Mouse (Mus musculus) bone marrow, adult 2 months (tissue): ENCODE measurements around the gene Rbm18. TPM values are rescaled to one million over a fixed set of nuclear protein-coding genes. Genes with fewer than 3 reads are reported as not detected.

ENCODE experiments used
- H3K27ac ChIP-seq: fragments of 200-500 bp; 2 replicates; pipeline ENCODE4 v1.5.1; 2012; ENCODE audit warnings: low read depth, mild to moderate bottlenecking, control low read depth, inconsistent platforms, low read length; ENCODE audit not compliant: control insufficient read depth, poor library complexity, insufficient read depth
- H3K4me1 ChIP-seq: fragments of 200-500 bp; 2 replicates; pipeline ENCODE4 v1.6.1; 2011; ENCODE audit warnings: low read length; ENCODE audit not compliant: control insufficient read depth, insufficient read depth
- H3K4me3 ChIP-seq: fragments of 200-500 bp; replicated peaks from 2 replicates; pipeline ENCODE3; 2011; ENCODE audit warnings: mild to moderate bottlenecking, low read depth, low read length, control low read depth; ENCODE audit not compliant: control insufficient read depth
- CTCF ChIP-seq: fragments of 200-500 bp; IDR thresholded peaks from 2 replicates; pipeline ENCODE4 v1.5.1; 2011; ENCODE audit warnings: low read length, control low read depth; ENCODE audit not compliant: control insufficient read depth, insufficient read depth
- POLR2A ChIP-seq: fragments of 200-500 bp; IDR thresholded peaks from 2 replicates; pipeline ENCODE4 v1.6.1; 2011; ENCODE audit warnings: low read depth, mild to moderate bottlenecking, control low read depth, low read length, borderline replicate concordance; ENCODE audit not compliant: control insufficient read depth
- WGBS: fragments of 180-500 bp; shearing (Covaris S2); methylation state at CpG from one replicate; pipeline ENCODE4 v1.1.7; 2018; 5-methylcytosine and 5-hydroxymethylcytosine counted together
- polyA plus RNA-seq: library from polyadenylated mRNA; stranded (reverse); fragments of >200 nt; gene quantifications from 2 replicates; pipeline ENCODE4 v1.2.4, GENCODE M21; 2011; ENCODE audit warnings: low replicate concordance; ENCODE audit not compliant: missing spikeins, insufficient read depth, insufficient read length

Gene Rbm18
- polyA plus RNA-seq, 1 experiment: 12.7 TPM

DNA sequence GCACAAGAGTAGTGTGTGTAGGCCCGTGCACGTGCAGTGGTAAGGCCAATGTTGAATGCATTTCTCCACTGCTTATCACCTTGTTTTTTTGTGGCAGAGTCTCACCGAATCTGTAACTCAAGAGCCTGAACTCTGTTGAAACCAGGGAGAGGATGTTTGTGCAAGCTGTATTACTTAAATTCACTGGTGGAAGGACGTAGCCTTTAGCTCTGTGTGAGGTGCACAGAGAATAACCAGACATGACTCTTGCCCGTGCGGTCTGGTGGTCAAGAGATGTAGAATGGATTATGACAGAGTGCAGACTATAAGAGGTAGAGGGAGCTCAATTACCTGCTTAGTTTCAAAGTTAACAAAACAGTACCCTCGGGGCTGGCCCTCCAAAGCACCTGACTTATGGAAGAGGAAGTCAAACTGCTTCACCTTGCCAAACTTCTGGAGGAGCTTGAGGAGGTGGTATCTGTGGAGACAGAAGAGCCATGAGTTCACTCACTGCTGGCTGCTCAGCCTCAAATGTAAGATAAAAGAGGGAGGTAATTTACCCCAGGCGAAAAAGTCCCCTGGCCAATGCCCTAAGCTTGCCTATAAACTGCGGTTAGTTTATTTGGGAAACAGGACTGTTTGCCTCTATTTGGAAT is 9.7 kb downstream of the Rbm18 start:
- 60% methylated on average over 9 of the region's 9 CpGs for WGBS
- Histone ChIP-seq H3K4me3 (no peak overlapping the region), H3K4me1 (peaks cover 2% of the 10 kb centered on the region), H3K27ac (peak overlapping the region; percentile 18; the same call in 1 of the 2 replicates)
- TF ChIP-seq POLR2A (no peak), CTCF (no peak)

DNA sequence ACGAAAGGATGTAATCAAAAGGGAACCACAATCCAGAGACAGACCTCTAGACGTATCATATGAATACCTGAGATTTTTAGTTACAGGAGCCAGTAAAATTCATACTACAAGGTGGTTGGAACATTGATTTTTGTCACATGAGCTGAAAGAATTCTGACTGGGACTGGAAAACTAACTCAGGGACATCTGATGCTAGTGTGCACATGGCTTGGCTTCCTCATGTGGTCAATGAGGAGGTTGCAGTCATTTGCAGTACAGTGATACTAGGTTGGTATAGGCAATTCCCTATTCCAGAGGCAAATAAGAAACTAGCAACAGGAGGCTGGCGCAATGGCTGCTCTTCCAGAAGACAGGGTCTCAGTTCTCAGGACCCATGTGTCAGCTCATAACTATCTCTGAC is 23.9 kb downstream of the Rbm18 start:
- no peak overlapping the region for H3K27ac ChIP-seq
- no peak overlapping the region for H3K4me3 ChIP-seq
- TF ChIP-seq CTCF (no peak), POLR2A (no peak)
- H3K4me1 ChIP-seq: no peaks in the 10 kb centered on the region
- 50% methylated on average over 3 of the region's 3 CpGs for WGBS

- H3K27ac ChIP-seq: no peak overlapping the region
- TF ChIP-seq POLR2A: no peak
- no peak for TF ChIP-seq CTCF
- H3K4me1 ChIP-seq: no peaks in the 10 kb centered on the region
- no peak overlapping the region for H3K4me3 ChIP-seq
- WGBS: 14% methylated on average over 7 of the region's 7 CpGs
These were observed 28.0 kb downstream of the Rbm18 start for GRCm38 (mm10) chr2:36108615-36109014.

- TF ChIP-seq POLR2A (no peak), CTCF (no peak)
- H3K4me3 ChIP-seq: no peak within 1 kb of the TSS
- H3K4me1 ChIP-seq: no peaks in the 10 kb centered on the region
- WGBS: 2% methylated on average over 58 of the region's 58 CpGs
- H3K27ac ChIP-seq: no peak within 1 kb of the TSS
These were observed 31.4 kb downstream of the Rbm18 start, which contains the start of gene Lhx6 for GRCm38 (mm10) chr2:36104956-36105741. Gene Lhx6, minus strand, starts transcription at chr2:36105408.

DNA sequence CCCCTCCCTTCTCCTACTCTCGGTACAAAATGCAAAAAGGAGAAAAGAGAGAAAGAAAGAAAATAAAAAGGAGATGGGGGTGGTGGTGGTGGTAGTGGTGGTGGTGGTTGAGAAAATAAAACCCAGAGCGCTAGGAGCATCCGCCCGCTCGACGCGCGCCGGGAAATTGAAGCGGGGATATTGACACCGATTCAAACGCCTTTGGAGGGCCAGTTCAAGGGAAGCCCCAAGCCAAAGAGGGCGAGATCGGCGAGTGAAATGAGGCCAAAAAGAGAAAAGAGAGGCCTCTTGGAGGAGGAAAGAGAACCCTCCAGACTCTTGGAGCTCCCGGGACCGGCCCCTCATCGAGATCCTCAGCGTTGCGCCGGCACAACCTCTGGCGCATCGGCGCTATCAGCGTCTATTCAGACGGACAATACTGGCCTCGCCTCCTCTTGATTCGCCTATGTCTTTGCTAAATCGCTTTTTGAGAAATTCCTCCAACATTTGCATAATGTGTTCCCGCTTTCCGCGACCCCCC is 32.1 kb downstream of the Rbm18 start:
- Histone ChIP-seq H3K4me3 (no peak overlapping the region), H3K4me1 (no peaks in the 10 kb centered on the region), H3K27ac (no peak overlapping the region)
- TF ChIP-seq POLR2A (no peak), CTCF (no peak)
- 1% methylated on average over 32 of the region's 32 CpGs for WGBS

GRCm38 (mm10) chr2:36103555-36104367 is 32.8 kb downstream of the Rbm18 start:
- TF ChIP-seq POLR2A (no peak), CTCF (no peak)
- Histone ChIP-seq H3K27ac (no peak overlapping the region), H3K4me3 (no peak overlapping the region), H3K4me1 (no peaks in the 10 kb centered on the region)
- 3% methylated on average over 38 of the region's 38 CpGs for WGBS

GRCm38 (mm10) chr2:36103069-36103554 is 33.5 kb downstream of the Rbm18 start:
- no peak overlapping the region for H3K27ac ChIP-seq
- WGBS: 3% methylated on average over 21 of the region's 21 CpGs
- no peak overlapping the region for H3K4me3 ChIP-seq
- TF ChIP-seq CTCF: no peak
- no peak for TF ChIP-seq POLR2A
- no peaks in the 10 kb centered on the region for H3K4me1 ChIP-seq

DNA sequence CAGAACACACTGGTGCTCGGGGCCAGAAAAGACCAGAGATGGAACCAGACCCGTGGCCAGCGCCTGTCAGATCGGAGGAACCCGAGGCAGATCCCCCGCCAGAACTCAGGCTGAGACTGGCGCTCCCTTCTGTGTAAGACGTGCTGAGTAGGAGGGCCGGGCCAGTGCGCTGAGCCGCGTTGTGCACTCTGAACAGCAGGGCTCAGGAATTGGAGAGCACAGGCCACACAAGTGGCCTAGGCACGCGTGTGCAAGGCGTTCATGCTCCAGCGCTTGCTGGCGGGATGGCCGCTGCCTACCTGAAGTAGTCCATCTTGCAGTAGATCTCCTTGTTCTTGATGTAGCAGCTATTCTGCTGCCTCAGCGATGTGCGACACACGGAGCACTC is 34.0 kb downstream of the Rbm18 start:
- H3K4me1 ChIP-seq: no peaks in the 10 kb centered on the region
- H3K4me3 ChIP-seq: no peak overlapping the region
- WGBS: 2% methylated on average over 21 of the region's 21 CpGs
- TF ChIP-seq CTCF: no peak
- TF ChIP-seq POLR2A: no peak
- H3K27ac ChIP-seq: no peak overlapping the region
